Mouse (Mus musculus): ENCODE data around the gene Cdh12. TPM values are rescaled to one million over a fixed set of nuclear protein-coding genes. Genes with fewer than 3 reads are reported as not detected.

Cdh12 gene
- total RNA-seq, 2 experiments from 2014 or later = not detected

Other genes starting within 250 kb of the Cdh12 start
- 0.22 and 0.66 TPM in 2 replicates for gene Acot10, start 217.5 kb downstream of the Cdh12 start, total RNA-seq (2015)
- gene Acot10, start 217.5 kb downstream of the Cdh12 start, total RNA-seq (2017) = 0.04 TPM in 1 of 2 replicates, not detected in the other